Mouse (Mus musculus): ENCODE measurements around the gene Mfsd12. TPM values are rescaled to one million over a fixed set of nuclear protein-coding genes. Genes with fewer than 3 reads are reported as not detected.

Mfsd12 gene
- polyA plus RNA-seq, 1 experiment from 2014 or later: 6.9 TPM

GRCm38 (mm10) chr10:81399296-81399695, 42.0 kb downstream of the Mfsd12 start:
- Histone ChIP-seq H3K36me3 (ENCODE audit: control insufficient read depth, insufficient read depth, low read length) (peaks cover 33% of the 10 kb centered on the region), H3K4me1 (replicated peaks; ENCODE audit: control insufficient read depth, insufficient read depth, low read length) (peaks cover 15% of the 10 kb centered on the region), H3K4me3 (ENCODE audit: low read depth, low read length) (no peak overlapping the region), H3K4me2 (ENCODE audit: low read length) (no peak overlapping the region), H3K27ac (ENCODE audit: low read depth) (no peak overlapping the region), H3K9me3 (ENCODE audit: control insufficient read depth, low read length) (no peaks in the 10 kb centered on the region), H3K9ac (ENCODE audit: low read length) (no peak overlapping the region), H3K27me3 (replicated peaks; ENCODE audit: control insufficient read depth, insufficient read depth, low read length) (no peaks in the 10 kb centered on the region)
- no peak for ATAC-seq (replicated peaks; ENCODE audit: low FRiP score, low TSS enrichment, low read depth)
- DNase-seq (ENCODE audit: low spot score): no peak
- WGBS: 52% methylated on average over 5 of the region's 5 CpGs

GRCm38 (mm10) chr10:81399798-81400308, 42.6 kb downstream of the Mfsd12 start:
- peaks cover 38% of the 10 kb centered on the region for H3K36me3 ChIP-seq (ENCODE audit: control insufficient read depth, insufficient read depth, low read length)
- no peak overlapping the region for H3K9ac ChIP-seq (ENCODE audit: low read length)
- H3K27me3 ChIP-seq (replicated peaks; ENCODE audit: control insufficient read depth, insufficient read depth, low read length): no peaks in the 10 kb centered on the region
- H3K4me2 ChIP-seq (ENCODE audit: low read length): no peak overlapping the region
- H3K27ac ChIP-seq (ENCODE audit: low read depth): no peak overlapping the region
- H3K4me3 ChIP-seq (ENCODE audit: low read depth, low read length): no peak overlapping the region
- ATAC-seq (replicated peaks; ENCODE audit: low FRiP score, low TSS enrichment, low read depth) (no peak), DNase-seq (ENCODE audit: low spot score) (no peak)
- H3K9me3 ChIP-seq (ENCODE audit: control insufficient read depth, low read length): no peaks in the 10 kb centered on the region
- 73% methylated on average over 18 of the region's 18 CpGs for WGBS
- H3K4me1 ChIP-seq (replicated peaks; ENCODE audit: control insufficient read depth, insufficient read depth, low read length): peaks cover 15% of the 10 kb centered on the region

GRCm38 (mm10) chr10:81400371-81401204, 43.3 kb downstream of the Mfsd12 start:
- Histone ChIP-seq H3K4me1 (replicated peaks; ENCODE audit: control insufficient read depth, insufficient read depth, low read length) (peaks cover 15% of the 10 kb centered on the region), H3K4me3 (ENCODE audit: low read depth, low read length) (no peak overlapping the region), H3K27me3 (replicated peaks; ENCODE audit: control insufficient read depth, insufficient read depth, low read length) (no peaks in the 10 kb centered on the region), H3K36me3 (ENCODE audit: control insufficient read depth, insufficient read depth, low read length) (peaks cover 42% of the 10 kb centered on the region), H3K27ac (ENCODE audit: low read depth) (no peak overlapping the region), H3K9ac (ENCODE audit: low read length) (no peak overlapping the region), H3K4me2 (ENCODE audit: low read length) (no peak overlapping the region), H3K9me3 (ENCODE audit: control insufficient read depth, low read length) (no peaks in the 10 kb centered on the region)
- DNase-seq (ENCODE audit: low spot score) (no peak), ATAC-seq (replicated peaks; ENCODE audit: low FRiP score, low TSS enrichment, low read depth) (no peak)
- WGBS: 61% methylated on average over 22 of the region's 22 CpGs

- no peaks in the 10 kb centered on the region for H3K27me3 ChIP-seq (replicated peaks; ENCODE audit: control insufficient read depth, insufficient read depth, low read length)
- no peak overlapping the region for H3K4me3 ChIP-seq (ENCODE audit: low read depth, low read length)
- H3K4me2 ChIP-seq (ENCODE audit: low read length): no peak overlapping the region
- peaks cover 46% of the 10 kb centered on the region for H3K36me3 ChIP-seq (ENCODE audit: control insufficient read depth, insufficient read depth, low read length)
- no peak overlapping the region for H3K9ac ChIP-seq (ENCODE audit: low read length)
- DNase-seq (ENCODE audit: low spot score): no peak
- WGBS: 35% methylated on average over 10 of the region's 10 CpGs
- H3K27ac ChIP-seq (ENCODE audit: low read depth): peak overlapping the region; percentile 86
- H3K4me1 ChIP-seq (replicated peaks; ENCODE audit: control insufficient read depth, insufficient read depth, low read length): peaks cover 15% of the 10 kb centered on the region
- H3K9me3 ChIP-seq (ENCODE audit: control insufficient read depth, low read length): no peaks in the 10 kb centered on the region
- peak; percentile 7; the same call in 1 of the 2 replicates for ATAC-seq (replicated peaks; ENCODE audit: low FRiP score, low TSS enrichment, low read depth)
These were observed 43.9 kb downstream of the Mfsd12 start for GRCm38 (mm10) chr10:81401205-81401520.

GRCm38 (mm10) chr10:81401521-81402226, 44.4 kb downstream of the Mfsd12 start:
- Histone ChIP-seq H3K27me3 (replicated peaks; ENCODE audit: control insufficient read depth, insufficient read depth, low read length) (no peaks in the 10 kb centered on the region), H3K4me3 (ENCODE audit: low read depth, low read length) (no peak overlapping the region), H3K4me2 (ENCODE audit: low read length) (peak overlapping the region; percentile 35), H3K36me3 (ENCODE audit: control insufficient read depth, insufficient read depth, low read length) (peaks cover 44% of the 10 kb centered on the region), H3K9ac (ENCODE audit: low read length) (no peak overlapping the region; the same call in 1 of the 2 replicates), H3K27ac (ENCODE audit: low read depth) (peak overlapping the region; percentile 86), H3K9me3 (ENCODE audit: control insufficient read depth, low read length) (no peaks in the 10 kb centered on the region), H3K4me1 (replicated peaks; ENCODE audit: control insufficient read depth, insufficient read depth, low read length) (peaks cover 15% of the 10 kb centered on the region)
- DNase-seq (ENCODE audit: low spot score): peak; percentile 87
- WGBS: 14% methylated on average over 18 of the region's 18 CpGs
- ATAC-seq (replicated peaks; ENCODE audit: low FRiP score, low TSS enrichment, low read depth): peak; percentile 72

- H3K36me3 ChIP-seq (ENCODE audit: control insufficient read depth, insufficient read depth, low read length): peaks cover 48% of the 10 kb centered on the region
- H3K9ac ChIP-seq (ENCODE audit: low read length): no peak overlapping the region
- 26% methylated on average over 7 of the region's 7 CpGs for WGBS
- no peak for DNase-seq (ENCODE audit: low spot score)
- no peaks in the 10 kb centered on the region for H3K9me3 ChIP-seq (ENCODE audit: control insufficient read depth, low read length)
- peaks cover 22% of the 10 kb centered on the region for H3K4me1 ChIP-seq (replicated peaks; ENCODE audit: control insufficient read depth, insufficient read depth, low read length)
- H3K27ac ChIP-seq (ENCODE audit: low read depth): peak overlapping the region; percentile 86
- no peaks in the 10 kb centered on the region for H3K27me3 ChIP-seq (replicated peaks; ENCODE audit: control insufficient read depth, insufficient read depth, low read length)
- peak overlapping the region; percentile 35 for H3K4me2 ChIP-seq (ENCODE audit: low read length)
- no peak for ATAC-seq (replicated peaks; ENCODE audit: low FRiP score, low TSS enrichment, low read depth)
- H3K4me3 ChIP-seq (ENCODE audit: low read depth, low read length): no peak overlapping the region
These were observed 45.0 kb downstream of the Mfsd12 start for GRCm38 (mm10) chr10:81402227-81402765.

- H3K36me3 ChIP-seq (ENCODE audit: control insufficient read depth, insufficient read depth, low read length): peaks cover 56% of the 10 kb centered on the region
- H3K27ac ChIP-seq (ENCODE audit: low read depth): peak overlapping the region; percentile 86; the same call in 1 of the 2 replicates
- H3K4me2 ChIP-seq (ENCODE audit: low read length): no peak overlapping the region
- H3K4me3 ChIP-seq (ENCODE audit: low read depth, low read length): no peak overlapping the region
- no peaks in the 10 kb centered on the region for H3K9me3 ChIP-seq (ENCODE audit: control insufficient read depth, low read length)
- 62% methylated on average over 10 of the region's 10 CpGs for WGBS
- no peaks in the 10 kb centered on the region for H3K27me3 ChIP-seq (replicated peaks; ENCODE audit: control insufficient read depth, insufficient read depth, low read length)
- ATAC-seq (replicated peaks; ENCODE audit: low FRiP score, low TSS enrichment, low read depth) (no peak), DNase-seq (ENCODE audit: low spot score) (no peak)
- peaks cover 34% of the 10 kb centered on the region for H3K4me1 ChIP-seq (replicated peaks; ENCODE audit: control insufficient read depth, insufficient read depth, low read length)
- H3K9ac ChIP-seq (ENCODE audit: low read length): no peak overlapping the region
These were observed 46.2 kb downstream of the Mfsd12 start for GRCm38 (mm10) chr10:81403511-81403910.

- H3K36me3 ChIP-seq (ENCODE audit: control insufficient read depth, insufficient read depth, low read length): peaks cover 56% of the 10 kb centered on the region
- H3K4me2 ChIP-seq (ENCODE audit: low read length): no peak overlapping the region
- WGBS: 31% methylated on average over 9 of the region's 9 CpGs
- no peak overlapping the region for H3K27ac ChIP-seq (ENCODE audit: low read depth)
- ATAC-seq (replicated peaks; ENCODE audit: low FRiP score, low TSS enrichment, low read depth) (no peak), DNase-seq (ENCODE audit: low spot score) (no peak)
- H3K4me3 ChIP-seq (ENCODE audit: low read depth, low read length): no peak overlapping the region
- H3K9ac ChIP-seq (ENCODE audit: low read length): no peak overlapping the region
- no peaks in the 10 kb centered on the region for H3K27me3 ChIP-seq (replicated peaks; ENCODE audit: control insufficient read depth, insufficient read depth, low read length)
- H3K4me1 ChIP-seq (replicated peaks; ENCODE audit: control insufficient read depth, insufficient read depth, low read length): peaks cover 39% of the 10 kb centered on the region
- H3K9me3 ChIP-seq (ENCODE audit: control insufficient read depth, low read length): no peaks in the 10 kb centered on the region
These were observed 46.8 kb downstream of the Mfsd12 start for GRCm38 (mm10) chr10:81404082-81404481.

All from intestine, embryonic 14.5 days (tissue).